Comparison of ENCODE assay signal across 9 mouse cellular contexts in genomic region chr15:78422046-78422956, GRCm38 (mm10). TPM values are rescaled to one million over a fixed set of nuclear protein-coding genes. Genes with fewer than 3 reads are reported as not detected.
A peak's percentile ranks its signal among the peaks of the same experiment; 100 is the strongest.
DNase-seq lines count a peak whose midpoint lies in the region; ATAC-seq and TF ChIP-seq lines count a peak whose summit lies in the region.
"Had no signal": no experiment of that assay in that cellular context is flagged by ENCODE, and none has a peak within 500 bp of the region (broad histone marks: within the 10 kb centered on the region; RNA-seq: fewer than 3 reads in every experiment).

No protein-coding gene starts in this region.

- H3K79me2 ChIP-seq in C2C12 (ENCODE audit: control insufficient read depth, insufficient read depth), result no peaks in the 10 kb centered on the region

- ATAC-seq in embryonic facial prominence, embryonic 11.5 days (replicated peaks; ENCODE audit: insufficient number of reproducible peaks, low FRiP score, low TSS enrichment, low read depth), result no peak
- ATAC-seq in heart, embryonic 12.5 days (ENCODE audit: insufficient number of reproducible peaks, low FRiP score), result peak; percentile 30; the same call in 1 of the 2 replicates
- peak; percentile 77 for ATAC-seq in liver, postnatal 0 days
- ATAC-seq in neural tube, embryonic 14.5 days (ENCODE audit: low read depth), result peak; percentile 68; the same call in 1 of the 2 replicates

- no peak overlapping the region for H3ac ChIP-seq in C2C12 (ENCODE audit: control insufficient read depth, insufficient read length, low read depth)

- no peak overlapping the region for H3K9ac ChIP-seq in embryonic facial prominence, embryonic 11.5 days (replicated peaks; ENCODE audit: low read length)
- H3K9ac ChIP-seq in heart, embryonic 12.5 days, result no peak overlapping the region
- no peak overlapping the region for H3K9ac ChIP-seq in liver, postnatal 0 days (replicated peaks)
- no peak overlapping the region for H3K9ac ChIP-seq in neural tube, embryonic 14.5 days (replicated peaks; ENCODE audit: low read depth, low read length)

- no peaks in the 10 kb centered on the region for H3K36me3 ChIP-seq in C2C12 (ENCODE audit: control insufficient read depth, insufficient read depth)
- H3K36me3 ChIP-seq in embryonic facial prominence, embryonic 11.5 days (replicated peaks; ENCODE audit: control insufficient read depth, insufficient read depth, low read depth, low read length), result no peaks in the 10 kb centered on the region
- H3K36me3 ChIP-seq in heart, embryonic 12.5 days, result no peaks in the 10 kb centered on the region
- H3K36me3 ChIP-seq in liver, postnatal 0 days (replicated peaks; ENCODE audit: insufficient read depth, low read length), result no peaks in the 10 kb centered on the region
- no peaks in the 10 kb centered on the region for H3K36me3 ChIP-seq in neural tube, embryonic 14.5 days (ENCODE audit: control insufficient read depth, insufficient read depth, low read length)
- no peaks in the 10 kb centered on the region for H3K36me3 ChIP-seq in testis, adult 2 months (ENCODE audit: control insufficient read depth, insufficient read depth, low read length)

- H3K4me3 ChIP-seq in C2C12 (ENCODE audit: insufficient read depth, poor library complexity, severe bottlenecking), result no peak overlapping the region
- no peak overlapping the region for H3K4me3 ChIP-seq in embryonic facial prominence, embryonic 11.5 days (ENCODE audit: low read depth, low read length)
- no peak overlapping the region for H3K4me3 ChIP-seq in heart, embryonic 12.5 days
- H3K4me3 ChIP-seq in liver, postnatal 0 days (ENCODE audit: low read depth, low read length), result peak overlapping the region; percentile 21
- no peak overlapping the region for H3K4me3 ChIP-seq in neural tube, embryonic 14.5 days (ENCODE audit: low read depth, low read length)
- H3K4me3 ChIP-seq in testis, adult 2 months (ENCODE audit: control insufficient read depth, low read depth, low read length), result no peak overlapping the region
- H3K4me3 ChIP-seq: erythroblast, embryonic 14.5 days had no signal

- no peak for TF ChIP-seq POLR2A in testis, adult 2 months (IDR thresholded peaks at IDR 0.05; ENCODE audit: control insufficient read depth, low read depth, low read length)

- H3K79me3 ChIP-seq in C2C12 (ENCODE audit: low read depth), result no peaks in the 10 kb centered on the region

- WGBS in embryonic facial prominence, embryonic 11.5 days, result 15% methylated on average over 16 of the region's 16 CpGs
- 17% methylated on average over 16 of the region's 16 CpGs for WGBS in heart, embryonic 12.5 days
- WGBS in liver, postnatal 0 days (ENCODE audit: insufficient replicate concordance), result 16% methylated on average over 16 of the region's 16 CpGs
- WGBS in neural tube, embryonic 14.5 days, result 20% methylated on average over 16 of the region's 16 CpGs

- no peak overlapping the region for H3K4me2 ChIP-seq in embryonic facial prominence, embryonic 11.5 days (ENCODE audit: low read depth, low read length)
- peak overlapping the region; percentile 23; the same call in 1 of the 2 replicates for H3K4me2 ChIP-seq in heart, embryonic 12.5 days
- peak overlapping the region; percentile 63 for H3K4me2 ChIP-seq in liver, postnatal 0 days (ENCODE audit: low read depth, low read length)
- no peak overlapping the region for H3K4me2 ChIP-seq in neural tube, embryonic 14.5 days (ENCODE audit: low read depth, low read length)

- H3K9me3 ChIP-seq in embryonic facial prominence, embryonic 11.5 days (replicated peaks; ENCODE audit: control insufficient read depth, low read length), result no peaks in the 10 kb centered on the region
- H3K9me3 ChIP-seq in heart, embryonic 12.5 days (replicated peaks), result no peaks in the 10 kb centered on the region
- no peaks in the 10 kb centered on the region for H3K9me3 ChIP-seq in liver, postnatal 0 days (ENCODE audit: low read length)
- no peaks in the 10 kb centered on the region for H3K9me3 ChIP-seq in neural tube, embryonic 14.5 days (ENCODE audit: control insufficient read depth, low read length)

- no peak for TF ChIP-seq EP300 in liver, postnatal 0 days (IDR thresholded peaks at IDR 0.05; ENCODE audit: low read depth)

- peak; percentile 96 for TF ChIP-seq CTCF in C2C12 (IDR thresholded peaks at IDR 0.05; ENCODE audit: control insufficient read depth, insufficient read depth, insufficient read length)
- peak; percentile 96 for TF ChIP-seq CTCF in liver, postnatal 0 days (IDR thresholded peaks at IDR 0.05; ENCODE audit: low read depth)
- peak; percentile 92; the same call in 1 of the 2 replicates for TF ChIP-seq CTCF in testis, adult 2 months (IDR thresholded peaks at IDR 0.05; ENCODE audit: control insufficient read depth, insufficient read depth, insufficient replicate concordance, low read depth, low read length)

- peaks cover 33% of the 10 kb centered on the region for H3K27me3 ChIP-seq in C2C12 (ENCODE audit: control insufficient read depth, insufficient read depth, insufficient read length)
- H3K27me3 ChIP-seq in embryonic facial prominence, embryonic 11.5 days (ENCODE audit: control insufficient read depth, insufficient read depth, low read length), result no peaks in the 10 kb centered on the region
- peaks cover 49% of the 10 kb centered on the region for H3K27me3 ChIP-seq in heart, embryonic 12.5 days (replicated peaks)
- H3K27me3 ChIP-seq in liver, postnatal 0 days (ENCODE audit: insufficient read depth, low read length), result no peaks in the 10 kb centered on the region
- H3K27me3 ChIP-seq in neural tube, embryonic 14.5 days (ENCODE audit: control insufficient read depth, insufficient read depth, low read length), result no peaks in the 10 kb centered on the region
- H3K27me3 ChIP-seq in testis, adult 2 months (ENCODE audit: control insufficient read depth, insufficient read depth, low read length), result no peaks in the 10 kb centered on the region

- H3K4me1 ChIP-seq in embryonic facial prominence, embryonic 11.5 days (ENCODE audit: control insufficient read depth, insufficient read depth, low read length), result no peaks in the 10 kb centered on the region
- no peaks in the 10 kb centered on the region for H3K4me1 ChIP-seq in heart, embryonic 12.5 days (replicated peaks)
- peaks cover 17% of the 10 kb centered on the region for H3K4me1 ChIP-seq in liver, postnatal 0 days (ENCODE audit: insufficient read depth)
- no peaks in the 10 kb centered on the region for H3K4me1 ChIP-seq in neural tube, embryonic 14.5 days (ENCODE audit: control insufficient read depth, insufficient read depth, low read length)
- H3K4me1 ChIP-seq in testis, adult 2 months (ENCODE audit: control insufficient read depth, insufficient read depth, low read length), result 0 out of 2 replicates have a peak, but pooled peaks cover 2% of the 10 kb centered on the region

- no peak overlapping the region for H3K27ac ChIP-seq in embryonic facial prominence, embryonic 11.5 days (replicated peaks; ENCODE audit: low read depth, low read length)
- H3K27ac ChIP-seq in heart, embryonic 12.5 days (ENCODE audit: poor library complexity, severe bottlenecking), result no peak overlapping the region
- H3K27ac ChIP-seq in liver, postnatal 0 days (ENCODE audit: low read depth), result peak overlapping the region; percentile 2; the same call in 1 of the 2 replicates
- no peak overlapping the region for H3K27ac ChIP-seq in neural tube, embryonic 14.5 days (ENCODE audit: low read depth, low read length)
- no peak overlapping the region for H3K27ac ChIP-seq in testis, adult 2 months (ENCODE audit: control insufficient read depth, insufficient read depth, low read depth, low read length)

- peak; percentile 91 for DNase-seq in adrenal gland, postnatal 25 days
- DNase-seq in embryonic facial prominence, embryonic 11.5 days (ENCODE audit: low spot score), result peak; percentile 88
- peak; percentile 85 for DNase-seq in kidney, postnatal 14 days
- DNase-seq in liver, postnatal 0 days, result peak; percentile 91

RNA-seq across cellular contexts. Expression of gene Kctd17, which starts 6.1 kb away (rescaled TPM):
- 228 TPM for polyA plus RNA-seq in C2C12 (2012; fragmentation: generic; extraction: Trizol)
- total RNA-seq in adrenal gland, postnatal 25 days (2021), result 73.5 and 84.3 TPM in 2 replicates
- polyA plus RNA-seq in embryonic facial prominence, embryonic 11.5 days (2014; fragmentation: Nextera tagmentation; extraction: Ambion mirVana), result 36.0 and 47.5 TPM in 2 replicates
- 19.9 and 21.6 TPM in 2 replicates for polyA plus RNA-seq in heart, embryonic 12.5 days (2016; fragmentation: Nextera tagmentation; extraction: Ambion mirVana)
- 6.0 and 6.1 TPM in 2 replicates for polyA plus RNA-seq in liver, postnatal 0 days (2015; fragmentation: Nextera tagmentation; extraction: Ambion mirVana)
- polyA plus RNA-seq in neural tube, embryonic 14.5 days (2014; fragmentation: Nextera tagmentation; extraction: Ambion mirVana), result 141 and 157 TPM in 2 replicates
- polyA plus RNA-seq in testis, adult 2 months (2012; rRNA removed), result 12.2 and 12.3 TPM in 2 replicates

RNA-seq across cellular contexts. Expression of gene Mpst, which starts 16.1 kb away (rescaled TPM):
- polyA plus RNA-seq in C2C12 (2012; fragmentation: generic; extraction: Trizol), result 44.7 TPM
- total RNA-seq in adrenal gland, postnatal 25 days (2021), result 56.9 and 61.7 TPM in 2 replicates
- 2.3 and 2.5 TPM in 2 replicates for polyA plus RNA-seq in embryonic facial prominence, embryonic 11.5 days (2014; fragmentation: Nextera tagmentation; extraction: Ambion mirVana)
- polyA plus RNA-seq in heart, embryonic 12.5 days (2016; fragmentation: Nextera tagmentation; extraction: Ambion mirVana), result 0.32 and 1.1 TPM in 2 replicates
- polyA plus RNA-seq in liver, postnatal 0 days (2015; fragmentation: Nextera tagmentation; extraction: Ambion mirVana), result 4.3 and 7.0 TPM in 2 replicates
- 3.7 and 4.2 TPM in 2 replicates for polyA plus RNA-seq in neural tube, embryonic 14.5 days (2014; fragmentation: Nextera tagmentation; extraction: Ambion mirVana)
- 5.1 and 6.4 TPM in 2 replicates for polyA plus RNA-seq in testis, adult 2 months (2012; rRNA removed)

RNA-seq across cellular contexts. Expression of gene Tst, which starts 16.6 kb away (rescaled TPM):
- 21.4 TPM for polyA plus RNA-seq in C2C12 (2012; fragmentation: generic; extraction: Trizol)
- total RNA-seq in adrenal gland, postnatal 25 days (2021), result 246 and 299 TPM in 2 replicates
- polyA plus RNA-seq in embryonic facial prominence, embryonic 11.5 days (2014; fragmentation: Nextera tagmentation; extraction: Ambion mirVana), result 9.7 and 10.1 TPM in 2 replicates
- polyA plus RNA-seq in heart, embryonic 12.5 days (2016; fragmentation: Nextera tagmentation; extraction: Ambion mirVana), result 7.6 and 9.0 TPM in 2 replicates
- 361 and 363 TPM in 2 replicates for polyA plus RNA-seq in liver, postnatal 0 days (2015; fragmentation: Nextera tagmentation; extraction: Ambion mirVana)
- polyA plus RNA-seq in neural tube, embryonic 14.5 days (2014; fragmentation: Nextera tagmentation; extraction: Ambion mirVana), result 16.0 and 20.3 TPM in 2 replicates
- 29.8 and 38.6 TPM in 2 replicates for polyA plus RNA-seq in testis, adult 2 months (2012; rRNA removed)

RNA-seq across cellular contexts. Expression of gene Tex33, which starts 26.6 kb away (rescaled TPM):
- not detected for polyA plus RNA-seq in C2C12 (2012; fragmentation: generic; extraction: Trizol)
- total RNA-seq in adrenal gland, postnatal 25 days (2021), result not detected in 2 replicates
- polyA plus RNA-seq in embryonic facial prominence, embryonic 11.5 days (2014; fragmentation: Nextera tagmentation; extraction: Ambion mirVana), result not detected in 2 replicates
- not detected in 2 replicates for polyA plus RNA-seq in heart, embryonic 12.5 days (2016; fragmentation: Nextera tagmentation; extraction: Ambion mirVana)
- polyA plus RNA-seq in liver, postnatal 0 days (2015; fragmentation: Nextera tagmentation; extraction: Ambion mirVana), result not detected in 2 replicates
- not detected in 2 replicates for polyA plus RNA-seq in neural tube, embryonic 14.5 days (2014; fragmentation: Nextera tagmentation; extraction: Ambion mirVana)
- polyA plus RNA-seq in testis, adult 2 months (2012; rRNA removed), result 1,340 and 1,395 TPM in 2 replicates
- polyA plus RNA-seq: erythroblast, embryonic 14.5 days had no signal

RNA-seq across cellular contexts. Expression of gene Tmprss6, which starts 46.1 kb away (rescaled TPM):
- 0.06 TPM for polyA plus RNA-seq in C2C12 (2012; fragmentation: generic; extraction: Trizol)
- 1.9 and 4.9 TPM in 2 replicates for total RNA-seq in adrenal gland, postnatal 25 days (2021)
- polyA plus RNA-seq in embryonic facial prominence, embryonic 11.5 days (2014; fragmentation: Nextera tagmentation; extraction: Ambion mirVana), result 0.21 and 0.49 TPM in 2 replicates
- polyA plus RNA-seq in heart, embryonic 12.5 days (2016; fragmentation: Nextera tagmentation; extraction: Ambion mirVana), result 0.19 and 0.30 TPM in 2 replicates
- 73.4 and 80.3 TPM in 2 replicates for polyA plus RNA-seq in liver, postnatal 0 days (2015; fragmentation: Nextera tagmentation; extraction: Ambion mirVana)
- polyA plus RNA-seq in neural tube, embryonic 14.5 days (2014; fragmentation: Nextera tagmentation; extraction: Ambion mirVana), result 0.78 TPM in 1 of 2 replicates, not detected in the other
- polyA plus RNA-seq in testis, adult 2 months (2012; rRNA removed), result 0.74 and 1.4 TPM in 2 replicates

Comparison
In these comparisons a context has a peak if more than half of its experiments do, and no peak if none do; other contexts are left out.
1. H3K4me2 ChIP-seq: peak in heart, embryonic 12.5 days (single experiment) and liver, postnatal 0 days (single experiment); none in embryonic facial prominence, embryonic 11.5 days (single experiment) and neural tube, embryonic 14.5 days (single experiment).
2. Peak in every context shown above with its lines, with median percentiles within 50 percentile points of each other: CTCF ChIP-seq and DNase-seq.